Mouse (Mus musculus): ENCODE results near the gene Hyal3.

Gene Hyal3

GRCm38 (mm10) chr9:107575579-107576356, 4.8 kb upstream of the Hyal3 start:
- DNase-seq: peak; percentile 64 to 72

GRCm38 (mm10) chr9:107576357-107577107, 4.1 kb upstream of the Hyal3 start, which contains the start of gene Hyal1:
TSS of gene Hyal1 (plus strand) at chr9:107576927.
- peak; percentile 81 to 87 for DNase-seq

- peak in 1 of 2 experiments; percentile 23 for DNase-seq
These were observed 2.7 kb upstream of the Hyal3 start for GRCm38 (mm10) chr9:107577871-107578270.

- no peak for DNase-seq
These were observed 2.0 kb upstream of the Hyal3 start, which contains the start of gene Naa80 for GRCm38 (mm10) chr9:107578587-107578986. TSS of gene Naa80 (plus strand) at chr9:107578887.

- DNase-seq: no peak
These were observed 1.4 kb upstream of the Hyal3 start for GRCm38 (mm10) chr9:107579023-107579900.

GRCm38 (mm10) chr9:107581584-107581983, 966 bp downstream of the Hyal3 start:
- no peak for DNase-seq

GRCm38 (mm10) chr9:107582509-107583062, 2.0 kb downstream of the Hyal3 start:
- DNase-seq: no peak

GRCm38 (mm10) chr9:107583174-107583573, 2.6 kb downstream of the Hyal3 start:
- no peak for DNase-seq

GRCm38 (mm10) chr9:107586504-107586903, 5.9 kb downstream of the Hyal3 start:
- DNase-seq: no peak

- DNase-seq: peak; percentile 95 to 98
These were observed 6.6 kb downstream of the Hyal3 start, which contains the start of gene Ifrd2 for GRCm38 (mm10) chr9:107586974-107587832. TSS of gene Ifrd2 (plus strand) at chr9:107587642.

GRCm38 (mm10) chr9:107587833-107588639, 7.4 kb downstream of the Hyal3 start:
- DNase-seq: no peak

GRCm38 (mm10) chr9:107590058-107590772, 9.6 kb downstream of the Hyal3 start:
- peak in 1 of 2 experiments; percentile 33 for DNase-seq

- DNase-seq: no peak
These were observed 10.1 kb downstream of the Hyal3 start for GRCm38 (mm10) chr9:107590773-107591060.

GRCm38 (mm10) chr9:107593101-107593976, 12.7 kb downstream of the Hyal3 start:
- DNase-seq: peak; percentile 90 to 94

- no peak for DNase-seq
These were observed 13.9 kb downstream of the Hyal3 start for GRCm38 (mm10) chr9:107594281-107595062.

- no peak for DNase-seq
These were observed 16.3 kb downstream of the Hyal3 start for GRCm38 (mm10) chr9:107596619-107597569.

- DNase-seq: no peak
These were observed 17.8 kb downstream of the Hyal3 start for GRCm38 (mm10) chr9:107598385-107598784.
